Mouse (Mus musculus): ENCODE data around the gene Mast4.

The Mast4 gene

GRCm38 (mm10) chr13:102716973-102717372 lies 617.3 kb downstream of the Mast4 start:
- H3K36me3 ChIP-seq (ENCODE audit: control insufficient read depth, insufficient read depth, low read length, poor library complexity, severe bottlenecking) = peaks cover 7% of the 10 kb centered on the region; the same call in 1 of the 2 replicates
- H3K27me3 ChIP-seq (ENCODE audit: control insufficient read depth, insufficient read depth, low read length, poor library complexity, severe bottlenecking) = no peaks in the 10 kb centered on the region
- peak; percentile 25 for DNase-seq (ENCODE audit: low read depth, low spot score)

- peak; percentile 39 for DNase-seq (ENCODE audit: low read depth, low spot score)
- H3K27me3 ChIP-seq (ENCODE audit: control insufficient read depth, insufficient read depth, low read length, poor library complexity, severe bottlenecking) = no peaks in the 10 kb centered on the region
- H3K36me3 ChIP-seq (ENCODE audit: control insufficient read depth, insufficient read depth, low read length, poor library complexity, severe bottlenecking) = peaks cover 22% of the 10 kb centered on the region
Measured at GRCm38 (mm10) chr13:102700744-102701143, 633.6 kb downstream of the Mast4 start.

GRCm38 (mm10) chr13:102700176-102700575 lies 634.1 kb downstream of the Mast4 start:
- peak; percentile 82 for DNase-seq (ENCODE audit: low read depth, low spot score)
- H3K27me3 ChIP-seq (ENCODE audit: control insufficient read depth, insufficient read depth, low read length, poor library complexity, severe bottlenecking) = no peaks in the 10 kb centered on the region
- H3K36me3 ChIP-seq (ENCODE audit: control insufficient read depth, insufficient read depth, low read length, poor library complexity, severe bottlenecking) = peaks cover 20% of the 10 kb centered on the region

- peaks cover 13% of the 10 kb centered on the region for H3K36me3 ChIP-seq (ENCODE audit: control insufficient read depth, insufficient read depth, low read length, poor library complexity, severe bottlenecking)
- no peaks in the 10 kb centered on the region for H3K27me3 ChIP-seq (ENCODE audit: control insufficient read depth, insufficient read depth, low read length, poor library complexity, severe bottlenecking)
- peak; percentile 39 for DNase-seq (ENCODE audit: low read depth, low spot score)
Measured at GRCm38 (mm10) chr13:102698751-102699323, 635.5 kb downstream of the Mast4 start.

DNA sequence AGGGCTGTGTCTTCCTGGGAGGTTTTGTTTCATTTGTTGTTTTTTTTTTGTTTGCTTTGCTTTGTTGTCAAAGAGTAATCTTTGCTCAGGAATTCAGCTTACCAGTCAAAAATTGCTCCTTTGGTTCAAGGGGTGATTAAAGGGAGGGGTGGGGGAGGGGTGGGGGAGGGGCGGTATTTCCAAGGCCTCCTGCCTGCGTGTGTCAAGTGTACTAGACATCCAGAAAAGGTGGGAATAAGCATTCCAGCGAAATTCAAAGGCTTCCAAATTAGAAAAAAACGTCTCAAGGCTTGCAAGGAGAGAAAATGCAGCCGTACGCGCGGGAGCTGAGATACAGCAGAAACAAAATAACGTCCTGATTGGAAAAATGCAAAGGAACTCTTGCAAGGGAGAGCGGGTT lies 636.0 kb downstream of the Mast4 start:
- H3K27me3 ChIP-seq (ENCODE audit: control insufficient read depth, insufficient read depth, low read length, poor library complexity, severe bottlenecking) = no peaks in the 10 kb centered on the region
- peaks cover 9% of the 10 kb centered on the region for H3K36me3 ChIP-seq (ENCODE audit: control insufficient read depth, insufficient read depth, low read length, poor library complexity, severe bottlenecking)
- no peak for DNase-seq (ENCODE audit: low read depth, low spot score)

GRCm38 (mm10) chr13:102695121-102695905 lies 639.0 kb downstream of the Mast4 start:
- H3K27me3 ChIP-seq (ENCODE audit: control insufficient read depth, insufficient read depth, low read length, poor library complexity, severe bottlenecking) = no peaks in the 10 kb centered on the region
- DNase-seq (ENCODE audit: low read depth, low spot score) = peak; percentile 46
- peaks cover 2% of the 10 kb centered on the region; the same call in 1 of the 2 replicates for H3K36me3 ChIP-seq (ENCODE audit: control insufficient read depth, insufficient read depth, low read length, poor library complexity, severe bottlenecking)

DNA sequence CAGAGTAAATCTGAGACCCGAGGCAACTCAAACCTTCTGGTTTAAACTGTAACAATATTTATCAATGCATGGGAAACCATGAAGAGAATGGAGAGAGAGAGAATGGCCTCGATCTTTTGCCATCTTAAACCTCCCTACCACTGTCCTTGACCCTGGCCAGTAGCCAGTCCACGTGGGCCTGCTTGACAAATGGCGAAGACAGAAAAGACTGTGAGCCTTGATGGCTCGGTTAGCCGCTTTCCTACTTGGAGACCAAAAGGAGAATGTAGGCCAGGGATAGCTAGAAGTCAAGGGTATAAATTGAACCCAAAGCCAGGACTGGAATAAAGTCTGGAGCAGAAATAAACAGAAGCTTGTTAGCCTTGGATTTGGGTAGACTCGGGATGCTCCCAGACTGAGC lies 640.1 kb downstream of the Mast4 start:
- peak; percentile 48 for DNase-seq (ENCODE audit: low read depth, low spot score)
- Histone ChIP-seq H3K36me3 (ENCODE audit: control insufficient read depth, insufficient read depth, low read length, poor library complexity, severe bottlenecking) (peaks cover 2% of the 10 kb centered on the region; the same call in 1 of the 2 replicates), H3K27me3 (ENCODE audit: control insufficient read depth, insufficient read depth, low read length, poor library complexity, severe bottlenecking) (no peaks in the 10 kb centered on the region)

- DNase-seq (ENCODE audit: low read depth, low spot score) = peak; percentile 89
- H3K36me3 ChIP-seq (ENCODE audit: control insufficient read depth, insufficient read depth, low read length, poor library complexity, severe bottlenecking) = peaks cover 2% of the 10 kb centered on the region; the same call in 1 of the 2 replicates
- H3K27me3 ChIP-seq (ENCODE audit: control insufficient read depth, insufficient read depth, low read length, poor library complexity, severe bottlenecking) = no peaks in the 10 kb centered on the region
Measured at GRCm38 (mm10) chr13:102693341-102693801, 640.9 kb downstream of the Mast4 start, which contains the start of gene Cd180. Gene Cd180 (plus strand): TSS chr13:102693558.

DNA sequence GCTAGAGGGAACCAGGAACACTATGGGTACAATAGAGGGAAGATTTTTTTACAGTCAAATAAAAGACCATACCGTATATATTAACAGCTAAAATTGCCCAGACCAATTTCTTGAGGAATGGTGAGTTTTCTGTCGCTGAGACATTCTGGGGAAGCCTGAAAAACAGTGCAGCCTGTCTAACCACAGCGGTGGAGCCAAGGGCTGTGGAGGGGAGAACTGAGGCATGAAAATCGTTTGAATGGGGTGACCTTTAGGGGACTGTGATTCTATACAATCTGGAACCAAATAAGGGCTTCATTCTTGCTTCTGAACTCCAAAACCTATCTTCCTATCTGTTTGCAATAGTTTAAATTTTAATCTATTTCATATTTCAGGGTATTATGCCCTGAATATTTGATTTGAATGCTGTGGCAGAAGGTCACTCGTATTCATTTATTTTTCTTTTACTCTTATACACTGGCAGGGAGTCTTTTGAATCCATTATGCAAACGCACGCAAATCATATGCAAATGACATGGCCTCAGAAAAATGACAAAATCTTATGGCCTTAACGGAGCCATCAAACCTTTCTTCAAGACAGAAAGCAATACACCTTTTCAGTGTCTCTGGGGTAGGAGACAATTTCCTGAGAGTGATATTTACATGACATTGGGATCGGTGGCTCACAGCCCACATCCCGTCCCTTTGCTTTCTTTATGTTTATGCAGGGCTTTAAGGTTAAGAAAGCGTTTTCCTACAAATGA lies 642.7 kb downstream of the Mast4 start:
- Histone ChIP-seq H3K36me3 (ENCODE audit: control insufficient read depth, insufficient read depth, low read length, poor library complexity, severe bottlenecking) (no peaks in the 10 kb centered on the region; the same call in 1 of the 2 replicates), H3K27me3 (ENCODE audit: control insufficient read depth, insufficient read depth, low read length, poor library complexity, severe bottlenecking) (no peaks in the 10 kb centered on the region)
- peak; percentile 69 for DNase-seq (ENCODE audit: low read depth, low spot score)

DNA sequence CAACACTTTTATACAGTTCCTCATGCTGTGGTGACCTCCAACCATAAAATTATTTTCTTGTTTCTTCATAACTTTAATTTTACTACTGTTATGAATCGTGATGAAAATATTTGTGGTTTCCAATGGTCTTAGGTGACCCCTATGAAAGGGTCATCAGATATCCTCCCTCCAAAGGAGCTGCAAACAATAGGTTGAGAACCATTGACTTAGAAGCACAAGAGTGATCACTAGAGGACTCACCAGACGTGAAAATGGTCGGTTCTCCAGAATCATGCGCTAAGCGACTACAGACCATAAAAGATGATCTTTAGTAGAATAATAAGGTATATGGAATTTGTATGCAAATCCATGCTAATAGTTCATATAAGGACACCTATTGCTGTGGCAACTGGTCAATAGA lies 644.1 kb downstream of the Mast4 start:
- H3K36me3 ChIP-seq (ENCODE audit: control insufficient read depth, insufficient read depth, low read length, poor library complexity, severe bottlenecking) = no peaks in the 10 kb centered on the region; the same call in 1 of the 2 replicates
- peak; percentile 65 for DNase-seq (ENCODE audit: low read depth, low spot score)

DNA sequence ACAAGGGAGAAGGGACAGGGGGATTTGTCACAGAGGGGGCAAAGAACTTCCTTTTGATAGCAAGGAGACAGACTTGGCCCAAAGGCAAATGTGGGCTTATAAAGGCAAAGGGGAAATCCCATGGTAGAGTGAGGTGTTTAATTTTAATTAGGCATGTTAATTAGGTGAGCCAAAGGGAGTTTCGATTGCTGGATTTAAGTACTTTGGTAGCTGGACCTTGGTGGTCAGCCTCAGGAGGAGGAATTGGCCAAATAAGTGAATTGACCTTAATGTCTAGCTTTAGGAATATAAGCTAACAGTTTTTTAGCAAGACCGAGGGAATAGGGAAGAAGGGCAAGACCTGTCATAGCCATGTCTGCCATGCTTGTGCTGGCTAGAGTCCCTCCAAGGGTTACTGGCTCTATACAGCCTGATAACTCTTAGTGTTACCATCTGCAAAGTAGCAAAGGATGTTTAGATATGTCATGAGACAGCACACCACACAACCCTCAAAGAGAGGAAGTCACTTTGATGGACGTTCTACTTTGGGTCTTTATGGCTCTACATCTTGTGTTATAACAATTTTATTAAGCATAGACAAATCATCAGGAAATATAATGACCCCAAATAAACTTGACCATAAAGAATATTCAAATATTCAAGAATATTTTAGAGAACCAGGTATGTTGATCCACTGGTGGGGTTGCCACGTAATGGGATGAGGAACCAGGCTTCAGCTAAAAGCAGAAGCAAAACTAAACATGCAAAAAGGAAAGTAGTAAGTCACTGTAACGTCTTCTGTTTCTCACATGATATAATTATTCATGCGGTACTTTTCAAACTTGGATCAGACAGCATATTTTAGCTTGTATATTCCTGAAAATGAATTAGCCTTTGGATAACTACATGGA lies 644.9 kb downstream of the Mast4 start:
- DNase-seq (ENCODE audit: low read depth, low spot score) = peak; percentile 88
- H3K36me3 ChIP-seq (ENCODE audit: control insufficient read depth, insufficient read depth, low read length, poor library complexity, severe bottlenecking) = no peaks in the 10 kb centered on the region
- H3K27me3 ChIP-seq (ENCODE audit: control insufficient read depth, insufficient read depth, low read length, poor library complexity, severe bottlenecking) = no peaks in the 10 kb centered on the region

More for the DNA sequence above, 644.1 kb downstream of the Mast4 start:
- H3K27me3 ChIP-seq (ENCODE audit: control insufficient read depth, insufficient read depth, low read length, poor library complexity, severe bottlenecking) = no peaks in the 10 kb centered on the region

GRCm38 (mm10) chr13:102688121-102688520 lies 646.2 kb downstream of the Mast4 start:
- no peaks in the 10 kb centered on the region for H3K36me3 ChIP-seq (ENCODE audit: control insufficient read depth, insufficient read depth, low read length, poor library complexity, severe bottlenecking)
- peak; percentile 35 for DNase-seq (ENCODE audit: low read depth, low spot score)
- H3K27me3 ChIP-seq (ENCODE audit: control insufficient read depth, insufficient read depth, low read length, poor library complexity, severe bottlenecking) = no peaks in the 10 kb centered on the region

DNA sequence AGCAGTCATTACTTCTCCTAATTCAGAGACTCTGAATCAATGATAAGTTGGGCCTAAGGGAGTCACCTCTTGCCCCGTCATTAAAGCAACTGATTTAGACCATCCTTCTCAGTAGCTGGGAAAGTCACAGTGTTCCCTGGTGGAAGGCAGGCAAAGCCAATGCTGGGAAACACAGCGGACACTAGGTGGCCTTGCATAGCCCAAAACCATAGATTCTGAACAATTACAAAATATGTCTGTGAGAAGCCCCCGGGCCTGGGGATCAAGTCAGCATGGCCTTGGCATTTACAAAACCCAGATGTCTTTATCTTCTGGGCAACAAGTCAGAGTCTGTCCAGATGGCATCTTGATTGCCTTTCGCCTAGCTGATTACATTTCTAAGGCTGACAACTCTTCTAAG lies 649.4 kb downstream of the Mast4 start:
- Histone ChIP-seq H3K36me3 (ENCODE audit: control insufficient read depth, insufficient read depth, low read length, poor library complexity, severe bottlenecking) (no peaks in the 10 kb centered on the region), H3K27me3 (ENCODE audit: control insufficient read depth, insufficient read depth, low read length, poor library complexity, severe bottlenecking) (no peaks in the 10 kb centered on the region)
- no peak for DNase-seq (ENCODE audit: low read depth, low spot score)

Data from splenic B cell, adult 2 months (primary cell).